Mouse (Mus musculus) MN1 (cell line): Measurements from ENCODE around the gene Spz1.

Source experiments
- DNase-seq: peaks from one replicate; pipeline ENCODE4 v3.0.0-alpha.2; 2016; ENCODE audit warnings: low spot score

Gene Spz1

GRCm38 (mm10) chr13:92578210-92578609 is 2.2 kb upstream of the Spz1 start:
- no peak for DNase-seq

- no peak for DNase-seq
Observed at GRCm38 (mm10) chr13:92576688-92577087, 716 bp upstream of the Spz1 start.

- DNase-seq: no peak
Observed at GRCm38 (mm10) chr13:92559429-92559828, 16.5 kb downstream of the Spz1 start.

- no peak for DNase-seq
Observed at GRCm38 (mm10) chr13:92557229-92557628, 18.7 kb downstream of the Spz1 start.

DNA sequence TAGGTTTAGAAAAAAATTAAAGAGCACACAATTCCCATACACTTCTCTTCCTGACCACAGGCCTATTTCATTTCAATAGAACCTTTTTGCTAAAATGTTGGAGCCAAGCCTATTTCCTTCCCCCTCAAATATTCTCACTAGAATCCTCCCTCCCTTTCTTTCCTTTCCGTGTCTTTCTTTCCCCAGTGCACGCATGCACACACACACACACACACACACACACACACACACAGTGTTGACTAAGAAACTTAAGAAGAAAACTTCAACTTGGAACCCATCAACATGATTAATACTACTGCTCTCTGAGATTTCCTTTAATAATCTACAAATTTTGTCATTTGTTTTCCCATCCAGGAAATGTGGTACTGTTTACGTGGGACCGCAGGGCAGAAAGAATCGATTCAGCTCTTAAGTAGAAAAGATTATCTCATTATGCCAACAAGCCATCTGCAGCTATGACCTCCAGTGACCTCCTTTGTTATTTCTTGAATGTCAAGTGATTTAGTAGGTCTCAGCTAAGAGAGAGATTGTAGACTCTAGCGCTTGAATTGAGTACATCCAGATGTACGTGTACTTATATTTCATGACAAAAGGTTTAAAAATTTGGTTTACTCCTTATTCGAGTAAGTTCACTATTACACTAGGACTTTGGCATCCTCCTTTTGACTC is 19.4 kb downstream of the Spz1 start:
- DNase-seq: peak; percentile 32

DNA sequence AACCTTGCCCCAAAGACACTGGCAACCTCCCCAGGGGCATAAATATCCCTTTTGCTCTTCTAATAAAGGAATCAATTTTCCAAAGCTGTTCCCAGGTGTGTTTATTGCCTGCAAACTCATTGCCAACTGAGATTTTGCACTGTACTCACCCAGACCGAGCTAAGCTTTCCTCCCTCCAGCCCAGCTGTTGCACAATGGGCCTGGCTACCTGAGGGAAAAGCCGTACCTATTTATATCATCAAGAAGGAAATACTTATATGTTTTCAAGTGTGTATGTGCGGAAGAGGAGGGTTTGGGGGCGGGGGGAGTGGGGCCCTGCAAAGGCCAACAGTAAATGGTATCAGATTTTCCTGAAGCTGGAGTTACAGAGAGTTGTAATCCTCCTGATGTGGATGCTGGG is 28.9 kb downstream of the Spz1 start:
- no peak for DNase-seq

DNA sequence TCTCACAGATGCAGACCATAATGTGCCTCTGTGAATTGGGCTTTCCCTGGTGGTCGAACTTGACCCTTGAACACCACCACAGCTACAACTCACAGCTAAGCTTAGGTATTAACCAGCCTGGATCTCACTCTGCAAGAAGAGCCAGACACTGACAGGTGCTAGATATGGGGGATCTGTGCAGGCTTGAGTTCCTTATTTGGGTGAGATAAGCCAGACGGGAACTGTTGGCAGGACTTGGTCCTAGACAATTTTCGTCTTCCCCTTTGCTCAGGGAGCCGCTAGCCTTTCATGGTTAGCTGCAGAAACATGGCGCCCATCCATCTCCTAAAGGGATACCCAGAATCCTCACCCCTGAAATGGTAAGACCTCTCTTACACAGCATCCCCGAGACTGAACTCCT is 35.0 kb downstream of the Spz1 start:
- no peak for DNase-seq

DNA sequence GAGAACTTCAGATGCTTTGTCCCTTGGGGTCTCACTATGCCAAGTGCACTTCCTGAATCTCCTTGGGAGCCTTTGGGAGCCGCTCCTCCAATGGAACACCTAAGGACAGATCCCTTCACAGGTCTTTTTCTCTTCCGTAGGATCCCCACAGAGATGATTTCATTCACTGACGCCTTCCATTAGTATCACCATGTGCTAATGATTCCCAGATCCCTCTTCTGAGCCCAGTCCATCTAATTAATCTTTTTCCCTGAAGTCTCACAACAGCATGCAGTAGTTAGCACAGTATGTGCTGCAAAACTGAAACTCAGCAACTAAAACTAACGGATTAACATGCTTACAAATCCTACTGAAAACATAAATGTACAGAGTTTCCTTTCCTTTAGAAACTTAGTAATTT is 36.8 kb downstream of the Spz1 start:
- DNase-seq: peak; percentile 61

DNA sequence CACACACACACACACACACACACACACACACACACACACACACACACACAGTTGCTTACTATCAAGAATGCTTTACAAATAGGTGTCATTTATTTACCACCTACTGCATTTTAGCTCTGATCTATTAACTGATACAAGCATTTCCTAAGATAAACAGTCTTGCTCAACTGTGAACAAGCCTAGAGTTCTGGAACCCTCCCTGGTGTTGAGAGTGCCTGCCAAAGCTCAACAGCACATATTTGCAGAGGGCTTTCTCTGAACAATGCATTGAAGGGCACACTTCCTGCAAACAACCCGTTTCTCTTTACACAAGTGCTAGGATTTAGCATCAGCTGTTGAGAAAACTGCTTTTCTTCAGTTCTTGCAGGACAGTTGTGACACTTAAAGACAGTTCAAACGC is 42.2 kb downstream of the Spz1 start:
- DNase-seq: no peak

- no peak for DNase-seq
Observed at GRCm38 (mm10) chr13:92532216-92532615, 43.8 kb downstream of the Spz1 start.

DNA sequence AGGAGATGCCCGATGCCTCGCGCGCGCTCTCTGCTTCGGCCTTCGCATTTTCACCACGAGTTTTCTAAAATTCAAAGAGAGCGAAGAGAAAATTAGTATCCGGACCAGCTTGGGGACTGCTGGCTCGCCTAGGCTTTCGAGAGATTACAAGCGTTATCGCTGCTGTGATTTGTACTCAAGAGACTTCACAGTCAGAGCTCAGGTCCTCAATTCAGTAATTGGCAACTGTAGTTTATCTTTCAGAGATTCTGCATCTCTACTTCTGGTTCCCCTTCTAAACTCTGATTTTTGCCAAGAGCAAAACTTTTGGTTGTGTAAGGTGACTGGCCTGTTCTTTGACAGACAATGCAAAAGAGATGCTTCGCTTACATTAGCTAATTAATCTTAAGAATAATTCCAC is 44.7 kb downstream of the Spz1 start:
- DNase-seq: no peak

GRCm38 (mm10) chr13:92530721-92531211 is 45.2 kb downstream of the Spz1 start, which contains the start of gene Zfyve16:
TSS of gene Zfyve16 (minus strand) at chr13:92530868.
- peak; percentile 98 for DNase-seq

- no peak for DNase-seq
Observed at GRCm38 (mm10) chr13:92529828-92530720, 45.9 kb downstream of the Spz1 start.
